Mouse (Mus musculus) CD8-positive naive resting alpha-beta T cell, adult 2 months (primary cell): ENCODE results near the gene Lctl.

Source experiments
- DNase-seq, 2 experiments: peaks; one replicate each; pipeline ENCODE4 v3.0.0; 2022; ENCODE audit warnings: low read depth in 2 of 2, low spot score in 2 of 2

Lctl gene

DNA sequence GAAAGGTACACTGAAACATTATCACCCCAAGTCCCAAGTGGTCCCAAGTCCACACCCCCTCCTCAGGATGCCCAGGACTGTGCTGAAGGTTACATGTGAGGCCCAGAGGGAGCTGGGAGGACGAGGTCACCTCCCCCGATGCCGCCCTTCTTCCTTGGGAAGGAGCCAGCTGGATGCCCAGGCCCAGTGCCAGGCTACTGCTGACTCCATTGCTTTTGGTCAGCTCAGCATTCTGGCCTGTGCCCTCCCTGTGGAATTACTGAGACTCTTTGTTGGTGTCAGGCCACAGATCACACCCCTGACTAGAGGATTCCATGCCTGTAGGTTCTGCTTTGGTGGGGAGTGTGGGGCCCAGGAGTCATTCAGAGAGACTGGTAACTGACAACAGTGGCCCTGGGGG lies at the start of gene Lctl:
TSS of gene Lctl (plus strand) at position 272 of the 400 bp plus-strand sequence.
- no peak for DNase-seq

- DNase-seq = no peak
Measured at GRCm38 (mm10) chr9:64067787-64068186, 49.2 kb upstream of the Lctl start.

DNA sequence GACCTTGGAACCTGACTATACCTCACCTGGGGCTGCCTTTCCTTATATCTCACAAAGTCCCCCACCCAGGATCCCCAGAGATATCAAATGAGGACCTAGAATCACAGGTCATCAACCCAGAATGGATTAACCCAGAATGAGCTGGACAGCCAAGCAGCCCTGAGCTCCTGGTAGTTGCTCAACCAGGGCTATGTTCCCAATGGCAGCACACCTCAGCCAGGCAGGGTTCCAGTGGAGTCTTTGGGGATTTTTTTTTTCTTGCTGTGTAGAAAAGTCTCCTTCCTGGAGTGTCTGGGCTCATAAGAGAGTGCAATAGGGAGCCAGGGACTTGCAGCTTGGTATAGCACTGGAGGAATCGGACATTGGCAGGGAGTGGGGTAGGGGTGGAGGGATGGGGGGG lies 48.4 kb upstream of the Lctl start:
- no peak for DNase-seq

- no peak for DNase-seq
Measured at GRCm38 (mm10) chr9:64069131-64069530, 47.8 kb upstream of the Lctl start.

GRCm38 (mm10) chr9:64070674-64071073 lies 46.3 kb upstream of the Lctl start:
- no peak for DNase-seq

GRCm38 (mm10) chr9:64074831-64075230 lies 42.1 kb upstream of the Lctl start:
- DNase-seq = no peak

DNA sequence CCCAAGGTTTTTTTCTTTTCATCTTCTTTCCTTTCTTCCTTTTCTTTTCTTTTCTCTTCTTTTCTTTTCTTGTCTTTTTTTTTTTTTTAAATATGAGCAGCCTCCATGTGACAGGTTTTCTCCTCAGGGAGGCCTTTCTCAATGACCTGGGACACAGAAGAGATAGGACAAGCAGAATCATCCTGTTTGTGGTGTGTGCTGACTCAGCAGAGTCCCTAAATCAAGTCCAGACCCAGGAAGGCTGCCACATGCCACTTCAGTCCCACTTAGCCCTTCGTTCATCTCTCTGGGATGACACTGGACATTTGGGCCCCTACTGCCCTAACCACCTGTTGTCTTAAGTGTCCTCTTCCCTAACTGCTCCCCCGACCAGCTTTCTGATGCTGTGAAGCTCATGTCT lies 40.5 kb upstream of the Lctl start:
- no peak for DNase-seq

GRCm38 (mm10) chr9:64078386-64078792 lies 38.6 kb upstream of the Lctl start:
- no peak for DNase-seq

DNA sequence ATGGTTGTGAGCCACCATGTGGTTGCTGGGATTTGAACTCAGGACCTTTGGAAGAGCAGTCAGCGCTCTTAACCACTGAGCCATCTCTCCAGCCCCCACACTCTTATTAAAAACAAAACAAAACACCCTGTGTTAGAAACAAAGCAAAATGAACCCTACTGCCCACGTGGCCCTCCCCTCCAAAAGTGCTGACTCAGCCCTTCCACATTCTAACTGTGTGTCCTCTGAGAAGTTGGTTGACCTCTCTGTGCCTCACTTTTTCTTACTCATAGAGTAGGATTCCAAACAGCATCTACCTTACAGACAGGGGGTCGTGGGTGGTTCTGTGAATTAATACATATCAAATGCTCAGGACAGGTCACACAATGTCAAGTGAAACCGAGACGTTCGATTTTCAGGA lies 37.0 kb upstream of the Lctl start:
- no peak for DNase-seq

- DNase-seq = no peak
Measured at GRCm38 (mm10) chr9:64084231-64084630, 32.7 kb upstream of the Lctl start.

GRCm38 (mm10) chr9:64084661-64085399 lies 32.1 kb upstream of the Lctl start:
- DNase-seq = no peak

DNA sequence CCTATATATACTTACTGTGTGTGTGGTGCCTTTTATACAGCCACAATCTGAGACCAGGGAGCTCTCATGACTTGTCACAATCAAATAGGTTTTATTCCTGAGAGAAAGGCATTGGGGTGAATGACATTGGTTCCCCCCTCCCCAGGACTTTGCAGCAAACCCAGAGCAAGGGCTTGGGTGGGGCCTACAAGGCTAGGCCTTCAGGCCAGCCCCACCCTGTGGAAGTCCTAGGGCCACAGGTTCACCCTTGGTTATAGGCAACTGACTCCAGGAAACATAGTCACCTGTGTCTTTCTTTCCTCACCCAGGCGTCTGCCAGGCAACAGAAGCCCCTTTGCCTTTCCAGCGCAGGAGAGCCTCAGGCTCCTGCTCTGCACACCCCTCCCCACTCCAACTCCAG lies 31.0 kb upstream of the Lctl start:
- DNase-seq = no peak

- no peak for DNase-seq
Measured at GRCm38 (mm10) chr9:64086543-64086942, 30.4 kb upstream of the Lctl start.

- peak; percentile 18 to 44 for DNase-seq
Measured at GRCm38 (mm10) chr9:64087461-64088235, 29.3 kb upstream of the Lctl start.

DNA sequence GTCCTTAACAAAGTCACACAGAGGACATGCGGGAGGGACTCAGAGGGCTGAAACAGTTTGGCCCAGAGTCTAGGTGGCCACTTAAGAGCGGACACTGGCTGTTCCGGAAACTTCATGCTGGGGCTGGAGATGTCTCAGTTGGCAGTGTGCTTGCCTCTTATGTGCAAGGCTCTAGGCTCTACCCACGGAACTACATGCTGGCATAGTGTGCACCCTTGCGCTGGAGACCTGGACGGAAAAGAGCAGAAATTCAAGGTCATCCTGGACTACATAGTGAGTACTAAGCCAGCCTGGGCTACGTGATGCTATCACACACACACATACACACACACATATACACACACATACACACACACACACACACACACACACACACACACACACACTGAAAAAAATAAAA lies 28.6 kb upstream of the Lctl start:
- DNase-seq = no peak

DNA sequence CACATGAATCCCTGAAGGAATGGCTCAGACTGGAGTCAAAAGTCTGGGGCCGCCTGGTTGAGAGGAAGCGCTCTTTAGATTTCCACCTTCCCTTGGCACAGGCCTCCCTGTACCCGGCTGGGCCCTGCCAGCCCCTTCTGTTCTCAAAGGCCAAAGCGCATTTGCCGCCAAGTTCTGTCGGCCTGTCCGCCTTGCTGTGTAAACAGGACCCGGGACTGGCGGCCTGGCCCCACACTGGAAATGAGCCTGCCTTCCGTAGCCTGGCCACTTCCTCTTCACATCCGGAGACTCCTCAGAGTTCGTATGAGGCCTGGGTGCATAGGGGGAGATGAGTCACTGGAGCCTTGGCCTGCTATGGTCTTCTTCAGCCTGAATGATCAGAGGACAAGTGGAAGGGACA lies 27.9 kb upstream of the Lctl start:
- no peak for DNase-seq

- DNase-seq = no peak
Measured at GRCm38 (mm10) chr9:64094083-64094482, 22.9 kb upstream of the Lctl start.

GRCm38 (mm10) chr9:64098282-64098681 lies 18.7 kb upstream of the Lctl start:
- DNase-seq = no peak

DNA sequence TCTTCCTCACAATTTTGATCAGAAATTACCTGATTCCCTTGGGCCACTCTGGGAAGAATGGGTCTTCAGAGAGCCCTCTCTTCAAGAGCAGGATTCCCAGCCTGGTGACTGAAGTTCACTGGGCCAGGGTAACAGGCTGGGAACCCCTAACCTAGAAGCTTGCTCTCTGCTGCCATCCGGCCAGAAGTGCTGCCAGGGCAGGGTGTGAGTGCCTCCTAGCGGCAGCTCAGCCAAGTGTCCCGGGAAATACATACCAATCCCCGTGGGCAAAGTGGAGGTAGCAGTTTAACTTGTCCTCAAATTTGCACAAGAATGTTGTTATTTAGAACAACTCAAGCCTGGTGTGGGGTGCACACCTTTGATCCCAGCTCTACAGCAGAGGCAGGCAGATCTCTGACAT lies 16.5 kb upstream of the Lctl start:
- DNase-seq = peak; percentile 36 to 54

- no peak for DNase-seq
Measured at GRCm38 (mm10) chr9:64105301-64105700, 11.6 kb upstream of the Lctl start.

DNA sequence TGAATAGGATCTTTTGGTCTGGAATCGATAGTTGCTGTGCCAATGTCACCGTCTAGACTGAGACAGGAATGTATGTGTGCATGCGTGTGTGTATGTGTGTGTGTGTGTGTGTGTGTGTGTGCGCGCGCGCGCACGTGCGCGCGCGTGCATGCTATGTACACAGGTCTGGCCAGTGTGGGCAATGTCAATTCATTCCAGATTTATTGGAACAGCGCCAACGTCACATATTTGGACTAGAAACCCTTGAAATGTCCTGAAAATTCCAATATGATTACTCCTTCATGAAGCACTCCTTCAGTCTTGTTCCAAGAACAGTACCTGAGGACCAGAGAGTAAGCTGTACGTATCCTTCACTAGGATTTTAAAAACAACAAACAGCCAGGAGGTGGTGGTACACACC lies 6.4 kb upstream of the Lctl start:
- no peak for DNase-seq

DNA sequence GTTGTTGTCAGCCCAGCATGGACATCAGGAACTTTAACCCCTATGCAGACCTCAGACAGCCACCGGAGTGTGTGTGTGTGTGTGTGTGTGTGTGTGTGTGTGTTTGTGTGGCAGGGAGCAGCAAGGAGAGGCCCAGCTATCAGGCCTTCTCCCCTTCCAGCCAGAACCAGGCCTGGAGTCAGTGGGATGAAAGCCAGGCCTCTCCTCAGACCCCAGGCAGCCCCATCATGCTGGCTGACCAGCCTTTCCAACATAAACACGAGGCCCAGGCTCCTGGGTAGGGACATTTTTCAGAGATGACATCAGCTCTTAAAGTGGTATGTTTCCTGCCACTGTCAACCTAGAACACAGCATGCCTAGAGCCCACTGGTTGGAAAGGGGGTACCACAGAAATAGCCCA lies 2.3 kb upstream of the Lctl start:
- no peak for DNase-seq

- DNase-seq = no peak
Measured at GRCm38 (mm10) chr9:64115756-64116155, 1.2 kb upstream of the Lctl start.
